In genomic region chr8:70219107-70219684, GRCm38 (mm10) we compare ENCODE assay signal across 11 mouse cellular contexts. TPM values are rescaled to one million over a fixed set of nuclear protein-coding genes. Genes with fewer than 3 reads are reported as not detected.
DNase-seq lines count a peak whose midpoint lies in the region; ATAC-seq and TF ChIP-seq lines count a peak whose summit lies in the region.
"Had no signal": no experiment of that assay in that cellular context is flagged by ENCODE, and none has a peak within 500 bp of the region (broad histone marks: within the 10 kb centered on the region; RNA-seq: fewer than 3 reads in every experiment).

No protein-coding gene starts in this region.

- TF ChIP-seq EP300 in liver, postnatal 0 days (IDR thresholded peaks at IDR 0.05; ENCODE audit: low read depth): peak; percentile 79

- H3K9ac ChIP-seq in heart, embryonic 13.5 days: 0 out of 2 replicates have a peak overlapping the region, but pooled peaks have one; percentile 1
- H3K9ac ChIP-seq in heart, embryonic 11.5 days (ENCODE audit: low read depth, low read length): no peak overlapping the region
- H3K9ac ChIP-seq in midbrain, embryonic 14.5 days (replicated peaks; ENCODE audit: low read length): 0 out of 2 replicates have a peak overlapping the region, but pooled peaks have one; percentile 3
- no peak overlapping the region for H3K9ac ChIP-seq in midbrain, embryonic 11.5 days (ENCODE audit: low read length)
- no peak overlapping the region for H3K9ac ChIP-seq in kidney, postnatal 0 days (ENCODE audit: low read depth, low read length)
- H3K9ac ChIP-seq in liver, postnatal 0 days (replicated peaks): 0 out of 2 replicates have a peak overlapping the region, but pooled peaks have one; percentile 6

- H3K4me1 ChIP-seq in heart, embryonic 13.5 days: peaks cover 15% of the 10 kb centered on the region
- no peaks in the 10 kb centered on the region for H3K4me1 ChIP-seq in heart, embryonic 11.5 days (ENCODE audit: control insufficient read depth, insufficient read depth, low read length)
- H3K4me1 ChIP-seq in midbrain, embryonic 14.5 days (ENCODE audit: control insufficient read depth, insufficient read depth, low read length): no peaks in the 10 kb centered on the region
- no peaks in the 10 kb centered on the region for H3K4me1 ChIP-seq in midbrain, embryonic 11.5 days (ENCODE audit: control insufficient read depth, insufficient read depth, low read length)
- no peaks in the 10 kb centered on the region for H3K4me1 ChIP-seq in kidney, postnatal 0 days (replicated peaks; ENCODE audit: insufficient read depth, low read length)
- H3K4me1 ChIP-seq in liver, postnatal 0 days (ENCODE audit: insufficient read depth): peaks cover 11% of the 10 kb centered on the region

- DNase-seq in midbrain, embryonic 14.5 days: peak; percentile 6
- DNase-seq in midbrain, embryonic 11.5 days (ENCODE audit: low spot score, missing footprints): no peak
- DNase-seq in kidney, postnatal 0 days (ENCODE audit: low spot score): no peak
- DNase-seq in liver, postnatal 0 days: no peak
- DNase-seq: heart, postnatal 10 days; left cerebral cortex, postnatal 4 days; lung, postnatal 4 days had no signal

- no peak overlapping the region for H3K27ac ChIP-seq in heart, embryonic 13.5 days (replicated peaks)
- H3K27ac ChIP-seq in heart, embryonic 11.5 days (ENCODE audit: low read depth, low read length): no peak overlapping the region
- H3K27ac ChIP-seq in midbrain, embryonic 14.5 days (replicated peaks; ENCODE audit: low read depth, low read length): no peak overlapping the region
- H3K27ac ChIP-seq in midbrain, embryonic 11.5 days (ENCODE audit: low read depth, low read length): no peak overlapping the region
- H3K27ac ChIP-seq in kidney, postnatal 0 days: no peak overlapping the region
- H3K27ac ChIP-seq in liver, postnatal 0 days (ENCODE audit: low read depth): peak overlapping the region; percentile 87

- H3K27me3 ChIP-seq in heart, embryonic 13.5 days (replicated peaks): no peaks in the 10 kb centered on the region
- H3K27me3 ChIP-seq in heart, embryonic 11.5 days (ENCODE audit: control insufficient read depth, insufficient read depth, low read length): no peaks in the 10 kb centered on the region; the same call in none of the 2 replicates
- H3K27me3 ChIP-seq in midbrain, embryonic 14.5 days (ENCODE audit: control insufficient read depth, insufficient read depth, low read length): no peaks in the 10 kb centered on the region
- H3K27me3 ChIP-seq in midbrain, embryonic 11.5 days (ENCODE audit: control insufficient read depth, insufficient read depth, low read length): no peaks in the 10 kb centered on the region
- no peaks in the 10 kb centered on the region for H3K27me3 ChIP-seq in kidney, postnatal 0 days (ENCODE audit: insufficient read depth, low read length)
- H3K27me3 ChIP-seq in liver, postnatal 0 days (ENCODE audit: insufficient read depth, low read length): no peaks in the 10 kb centered on the region
- H3K27me3 ChIP-seq: CH12.LX had no signal

- no peak overlapping the region for H3K4me3 ChIP-seq in heart, embryonic 13.5 days
- H3K4me3 ChIP-seq in heart, embryonic 11.5 days (ENCODE audit: low read depth, low read length): no peak overlapping the region
- no peak overlapping the region for H3K4me3 ChIP-seq in midbrain, embryonic 14.5 days (replicated peaks; ENCODE audit: low read depth, low read length)
- no peak overlapping the region for H3K4me3 ChIP-seq in midbrain, embryonic 11.5 days (ENCODE audit: low read depth, low read length)
- H3K4me3 ChIP-seq in kidney, postnatal 0 days (replicated peaks; ENCODE audit: low read depth, low read length): no peak overlapping the region
- no peak overlapping the region for H3K4me3 ChIP-seq in liver, postnatal 0 days (ENCODE audit: low read depth, low read length)

- H3K36me3 ChIP-seq in heart, embryonic 13.5 days: peaks cover 29% of the 10 kb centered on the region
- H3K36me3 ChIP-seq in heart, embryonic 11.5 days (ENCODE audit: control insufficient read depth, insufficient read depth, low read length): peaks cover 9% of the 10 kb centered on the region
- peaks cover 41% of the 10 kb centered on the region for H3K36me3 ChIP-seq in midbrain, embryonic 14.5 days (ENCODE audit: control insufficient read depth, insufficient read depth, low read length)
- H3K36me3 ChIP-seq in midbrain, embryonic 11.5 days (ENCODE audit: control insufficient read depth, insufficient read depth, low read length): no peaks in the 10 kb centered on the region; the same call in 1 of the 2 replicates
- peaks cover 5% of the 10 kb centered on the region; the same call in 1 of the 2 replicates for H3K36me3 ChIP-seq in kidney, postnatal 0 days (ENCODE audit: insufficient read depth, low read length)
- no peaks in the 10 kb centered on the region for H3K36me3 ChIP-seq in liver, postnatal 0 days (replicated peaks; ENCODE audit: insufficient read depth, low read length)

- H3K9me3 ChIP-seq in heart, embryonic 13.5 days: no peaks in the 10 kb centered on the region
- no peaks in the 10 kb centered on the region for H3K9me3 ChIP-seq in heart, embryonic 11.5 days (replicated peaks; ENCODE audit: control insufficient read depth, low read length)
- no peaks in the 10 kb centered on the region for H3K9me3 ChIP-seq in midbrain, embryonic 14.5 days (ENCODE audit: control insufficient read depth, low read length)
- no peaks in the 10 kb centered on the region for H3K9me3 ChIP-seq in midbrain, embryonic 11.5 days (ENCODE audit: control insufficient read depth, low read length)
- H3K9me3 ChIP-seq in kidney, postnatal 0 days (replicated peaks; ENCODE audit: low read length): no peaks in the 10 kb centered on the region
- no peaks in the 10 kb centered on the region for H3K9me3 ChIP-seq in liver, postnatal 0 days (ENCODE audit: low read length)

- WGBS in heart, embryonic 13.5 days: 55% methylated on average over 5 of the region's 5 CpGs
- 53% methylated on average over 5 of the region's 5 CpGs for WGBS in heart, embryonic 11.5 days (ENCODE audit: insufficient replicate concordance)
- 50% methylated on average over 5 of the region's 5 CpGs for WGBS in midbrain, embryonic 14.5 days
- 64% methylated on average over 5 of the region's 5 CpGs for WGBS in midbrain, embryonic 11.5 days
- WGBS in kidney, postnatal 0 days: 55% methylated on average over 5 of the region's 5 CpGs
- WGBS in liver, postnatal 0 days (ENCODE audit: insufficient replicate concordance): 51% methylated on average over 5 of the region's 5 CpGs

- no peak overlapping the region for H3K4me2 ChIP-seq in heart, embryonic 13.5 days
- H3K4me2 ChIP-seq in heart, embryonic 11.5 days: no peak overlapping the region
- H3K4me2 ChIP-seq in midbrain, embryonic 14.5 days (ENCODE audit: low read length): no peak overlapping the region
- H3K4me2 ChIP-seq in midbrain, embryonic 11.5 days: no peak overlapping the region
- H3K4me2 ChIP-seq in kidney, postnatal 0 days (ENCODE audit: low read length): no peak overlapping the region
- no peak overlapping the region for H3K4me2 ChIP-seq in liver, postnatal 0 days (ENCODE audit: low read depth, low read length)

- no peak for TF ChIP-seq CTCF in kidney, postnatal 0 days (IDR thresholded peaks at IDR 0.05; ENCODE audit: low read depth)
- no peak for TF ChIP-seq CTCF in liver, postnatal 0 days (IDR thresholded peaks at IDR 0.05; ENCODE audit: low read depth)

- ATAC-seq in heart, embryonic 13.5 days (ENCODE audit: extremely low read depth, insufficient number of reproducible peaks, low FRiP score, low TSS enrichment): no peak
- no peak for ATAC-seq in heart, embryonic 11.5 days (replicated peaks; ENCODE audit: insufficient number of reproducible peaks, low FRiP score, low TSS enrichment)
- no peak for ATAC-seq in midbrain, embryonic 14.5 days (ENCODE audit: low FRiP score, low TSS enrichment)
- ATAC-seq in midbrain, embryonic 11.5 days (ENCODE audit: low FRiP score): no peak
- peak; percentile 47; the same call in 1 of the 2 replicates for ATAC-seq in kidney, postnatal 0 days (replicated peaks; ENCODE audit: low FRiP score, low read depth)
- peak; percentile 81 for ATAC-seq in liver, postnatal 0 days
- ATAC-seq in CD4-positive, CD25-positive, alpha-beta regulatory T cell, adult 4 months: no peak

RNA-seq across cellular contexts. Expression of gene Slc25a42, which starts 7.1 kb away (rescaled TPM):
- 8.0 and 8.3 TPM in 2 replicates for polyA plus RNA-seq in heart, embryonic 13.5 days (2015; fragmentation: Nextera tagmentation; extraction: Ambion mirVana)
- 4.8 and 5.2 TPM in 2 replicates for polyA plus RNA-seq in heart, embryonic 11.5 days (2014; fragmentation: Nextera tagmentation; extraction: Ambion mirVana)
- 5.1 and 5.6 TPM in 2 replicates for polyA plus RNA-seq in midbrain, embryonic 14.5 days (2014; fragmentation: Nextera tagmentation; extraction: Ambion mirVana)
- polyA plus RNA-seq in midbrain, embryonic 11.5 days (2014; fragmentation: Nextera tagmentation; extraction: Ambion mirVana): 1.6 and 2.1 TPM in 2 replicates
- 5.6 TPM in 2 replicates for polyA plus RNA-seq in kidney, postnatal 0 days (2015; fragmentation: Nextera tagmentation; extraction: Ambion mirVana)
- 18.5 and 19.2 TPM in 2 replicates for polyA plus RNA-seq in liver, postnatal 0 days (2015; fragmentation: Nextera tagmentation; extraction: Ambion mirVana)
- 1 to 10 TPM; 6.2 to 9.7 TPM for polyA plus RNA-seq in CD4-positive, CD25-positive, alpha-beta regulatory T cell, adult 4 months (2017; shearing (Covaris generic))

RNA-seq across cellular contexts. Expression of gene Sugp2, which starts 14.8 kb away (rescaled TPM):
- 23.2 and 24.3 TPM in 2 replicates for polyA plus RNA-seq in heart, embryonic 13.5 days (2015; fragmentation: Nextera tagmentation; extraction: Ambion mirVana)
- polyA plus RNA-seq in heart, embryonic 11.5 days (2014; fragmentation: Nextera tagmentation; extraction: Ambion mirVana): 23.0 and 26.2 TPM in 2 replicates
- polyA plus RNA-seq in midbrain, embryonic 14.5 days (2014; fragmentation: Nextera tagmentation; extraction: Ambion mirVana): 87.9 and 88.9 TPM in 2 replicates
- 42.4 and 47.5 TPM in 2 replicates for polyA plus RNA-seq in midbrain, embryonic 11.5 days (2014; fragmentation: Nextera tagmentation; extraction: Ambion mirVana)
- polyA plus RNA-seq in kidney, postnatal 0 days (2015; fragmentation: Nextera tagmentation; extraction: Ambion mirVana): 14.0 and 17.1 TPM in 2 replicates
- polyA plus RNA-seq in liver, postnatal 0 days (2015; fragmentation: Nextera tagmentation; extraction: Ambion mirVana): 7.3 and 8.3 TPM in 2 replicates
- polyA plus RNA-seq in CD4-positive, CD25-positive, alpha-beta regulatory T cell, adult 4 months (2017; shearing (Covaris generic)): 10 to 100 TPM; 19.9 to 35.1 TPM

RNA-seq across cellular contexts. Expression of gene Armc6, which starts 15.1 kb away (rescaled TPM):
- polyA plus RNA-seq in heart, embryonic 13.5 days (2015; fragmentation: Nextera tagmentation; extraction: Ambion mirVana): 20.6 and 20.7 TPM in 2 replicates
- polyA plus RNA-seq in heart, embryonic 11.5 days (2014; fragmentation: Nextera tagmentation; extraction: Ambion mirVana): 17.6 and 17.8 TPM in 2 replicates
- polyA plus RNA-seq in midbrain, embryonic 14.5 days (2014; fragmentation: Nextera tagmentation; extraction: Ambion mirVana): 82.5 and 115 TPM in 2 replicates
- 27.3 and 31.1 TPM in 2 replicates for polyA plus RNA-seq in midbrain, embryonic 11.5 days (2014; fragmentation: Nextera tagmentation; extraction: Ambion mirVana)
- polyA plus RNA-seq in kidney, postnatal 0 days (2015; fragmentation: Nextera tagmentation; extraction: Ambion mirVana): 14.1 and 16.7 TPM in 2 replicates
- 5.3 and 6.3 TPM in 2 replicates for polyA plus RNA-seq in liver, postnatal 0 days (2015; fragmentation: Nextera tagmentation; extraction: Ambion mirVana)
- 10 to 100 TPM in 1 of 2 experiments, 1 to 10 TPM in 1; 8.9 to 13.9 TPM for polyA plus RNA-seq in CD4-positive, CD25-positive, alpha-beta regulatory T cell, adult 4 months (2017; shearing (Covaris generic))

RNA-seq across cellular contexts. Expression of gene Tmem161a, which starts 47.0 kb away (rescaled TPM):
- 91.8 and 104 TPM in 2 replicates for polyA plus RNA-seq in heart, embryonic 13.5 days (2015; fragmentation: Nextera tagmentation; extraction: Ambion mirVana)
- polyA plus RNA-seq in heart, embryonic 11.5 days (2014; fragmentation: Nextera tagmentation; extraction: Ambion mirVana): 64.9 and 67.7 TPM in 2 replicates
- polyA plus RNA-seq in midbrain, embryonic 14.5 days (2014; fragmentation: Nextera tagmentation; extraction: Ambion mirVana): 31.2 and 40.7 TPM in 2 replicates
- 28.6 and 33.3 TPM in 2 replicates for polyA plus RNA-seq in midbrain, embryonic 11.5 days (2014; fragmentation: Nextera tagmentation; extraction: Ambion mirVana)
- 52.3 and 62.4 TPM in 2 replicates for polyA plus RNA-seq in kidney, postnatal 0 days (2015; fragmentation: Nextera tagmentation; extraction: Ambion mirVana)
- 17.3 and 20.2 TPM in 2 replicates for polyA plus RNA-seq in liver, postnatal 0 days (2015; fragmentation: Nextera tagmentation; extraction: Ambion mirVana)
- 10 to 100 TPM; 25.3 to 54.7 TPM for polyA plus RNA-seq in CD4-positive, CD25-positive, alpha-beta regulatory T cell, adult 4 months (2017; shearing (Covaris generic))

Comparison
In these comparisons a context has a peak if more than half of its experiments do, and no peak if none do; other contexts are left out.
1. H3K9ac ChIP-seq: peak in heart, embryonic 13.5 days (single experiment), midbrain, embryonic 14.5 days (single experiment) and liver, postnatal 0 days (single experiment); none in heart, embryonic 11.5 days (single experiment), midbrain, embryonic 11.5 days (single experiment) and kidney, postnatal 0 days (single experiment).
2. ATAC-seq: peak in kidney, postnatal 0 days (single experiment) and liver, postnatal 0 days (single experiment); none in heart, embryonic 13.5 days (single experiment), heart, embryonic 11.5 days (single experiment), midbrain, embryonic 14.5 days (single experiment), midbrain, embryonic 11.5 days (single experiment) and CD4-positive, CD25-positive, alpha-beta regulatory T cell, adult 4 months (single experiment).